Mouse (Mus musculus) midbrain, embryonic 14.5 days (tissue): ENCODE measurements around the gene Gab1. TPM values are rescaled to one million over a fixed set of nuclear protein-coding genes. Genes with fewer than 3 reads are reported as not detected.

ENCODE experiments used
- ATAC-seq: fragments of 200-750 bp; cut with Nextera tagmentation; 2 replicates; pipeline ENCODE4 v1.8.0; 2017; ENCODE audit warnings: moderate number of reproducible peaks, moderate library complexity; ENCODE audit not compliant: low FRiP score, low TSS enrichment
- DNase-seq: peaks from one replicate; pipeline ENCODE4 v3.0.0-alpha.2; 2015
- H3K27ac ChIP-seq: fragments of 300-500 bp; sonication (generic); replicated peaks from 2 replicates; pipeline ENCODE4 v1.5.1; 2014; ENCODE audit warnings: mild to moderate bottlenecking, low read depth, low read length, moderate library complexity
- H3K27me3 ChIP-seq: fragments of 300-500 bp; sonication (generic); 2 replicates; pipeline ENCODE4 v1.6.1; 2014; ENCODE audit warnings: low read length, control low read depth, mixed read lengths; ENCODE audit not compliant: control insufficient read depth, insufficient read depth
- H3K36me3 ChIP-seq: fragments of 300-500 bp; sonication (generic); 2 replicates; pipeline ENCODE4 v1.6.1; 2014; ENCODE audit warnings: low read length, control low read depth; ENCODE audit not compliant: control insufficient read depth, insufficient read depth
- H3K4me1 ChIP-seq: fragments of 300-500 bp; sonication (generic); 2 replicates; pipeline ENCODE4 v1.6.1; 2014; ENCODE audit warnings: mild to moderate bottlenecking, antibody characterized with exemption, low read length, control low read depth; ENCODE audit not compliant: control insufficient read depth, insufficient read depth
- H3K4me2 ChIP-seq: fragments of 300-500 bp; sonication (generic); 2 replicates; pipeline ENCODE4 v1.6.1; 2014; ENCODE audit warnings: mild to moderate bottlenecking, low read length, moderate library complexity
- H3K4me3 ChIP-seq: fragments of 300-500 bp; sonication (generic); replicated peaks from 2 replicates; pipeline ENCODE4 v1.5.1; 2014; ENCODE audit warnings: low read depth, low read length
- H3K9ac ChIP-seq: fragments of 300-500 bp; sonication (generic); replicated peaks from 2 replicates; pipeline ENCODE4 v1.6.1; 2014; ENCODE audit warnings: mild to moderate bottlenecking, low read length, moderate library complexity
- H3K9me3 ChIP-seq: fragments of 300-500 bp; sonication (generic); 2 replicates; pipeline ENCODE4 v1.6.1; 2016; ENCODE audit warnings: low read length, control low read depth, mixed read lengths; ENCODE audit not compliant: control insufficient read depth
- WGBS: fragments of 180-500 bp; shearing (Covaris S2); extraction: QIAGEN DNeasy Blood & Tissue Kit; methylation state at CpG from one replicate; pipeline ENCODE4 v1.1.7; 2014; 5-methylcytosine and 5-hydroxymethylcytosine counted together
- polyA plus RNA-seq: library from polyadenylated mRNA; unstranded; fragments of >200 nt; fragmentation: Nextera tagmentation; extraction: Ambion mirVana; gene quantifications from 2 replicates; pipeline ENCODE4 v1.2.1, GENCODE M21; 2014

Gene Gab1
- polyA plus RNA-seq, 1 experiment from 2014 or later = 13.0 TPM

DNA sequence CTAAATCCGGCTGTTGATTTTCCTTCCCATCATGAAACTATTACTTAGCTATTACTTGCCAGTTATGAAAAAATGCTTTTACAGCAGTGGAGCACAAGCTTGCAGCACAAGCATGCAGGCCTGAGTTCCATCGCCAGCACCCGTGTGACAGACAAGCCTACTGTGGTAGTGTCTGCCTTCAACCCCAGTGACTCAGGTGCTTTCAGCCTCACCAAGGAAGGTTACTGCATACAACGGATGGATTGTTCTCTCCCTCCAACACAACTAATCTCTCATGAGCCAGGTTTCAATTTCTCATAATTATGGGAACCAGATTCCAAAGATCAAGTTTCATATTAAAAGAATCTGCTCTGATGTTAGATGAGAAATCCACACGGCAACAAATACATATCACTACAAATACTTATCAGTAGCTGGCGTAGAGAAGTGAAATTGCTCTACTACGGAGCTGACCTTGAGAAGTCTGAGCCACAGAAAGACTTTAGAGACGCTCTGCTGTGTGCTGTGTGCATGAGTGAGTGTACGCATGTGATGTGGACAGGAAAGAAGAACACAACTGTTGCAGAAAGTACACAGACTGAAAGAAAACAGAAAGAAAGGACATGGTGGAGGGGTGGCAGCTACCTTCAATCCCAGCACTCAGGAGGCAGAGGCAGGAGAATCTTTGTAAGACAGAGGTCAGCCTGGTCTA, 36.4 kb downstream of the Gab1 start:
- DNase-seq (no peak), ATAC-seq (no peak)
- H3K4me1 ChIP-seq = no peaks in the 10 kb centered on the region
- 95% methylated on average over 9 of the region's 9 CpGs for WGBS
- no peak overlapping the region for H3K27ac ChIP-seq
- H3K36me3 ChIP-seq = no peaks in the 10 kb centered on the region
- no peak overlapping the region for H3K4me3 ChIP-seq
- no peaks in the 10 kb centered on the region for H3K27me3 ChIP-seq
- H3K4me2 ChIP-seq = no peak overlapping the region
- H3K9ac ChIP-seq = no peak overlapping the region
- no peaks in the 10 kb centered on the region for H3K9me3 ChIP-seq

DNA sequence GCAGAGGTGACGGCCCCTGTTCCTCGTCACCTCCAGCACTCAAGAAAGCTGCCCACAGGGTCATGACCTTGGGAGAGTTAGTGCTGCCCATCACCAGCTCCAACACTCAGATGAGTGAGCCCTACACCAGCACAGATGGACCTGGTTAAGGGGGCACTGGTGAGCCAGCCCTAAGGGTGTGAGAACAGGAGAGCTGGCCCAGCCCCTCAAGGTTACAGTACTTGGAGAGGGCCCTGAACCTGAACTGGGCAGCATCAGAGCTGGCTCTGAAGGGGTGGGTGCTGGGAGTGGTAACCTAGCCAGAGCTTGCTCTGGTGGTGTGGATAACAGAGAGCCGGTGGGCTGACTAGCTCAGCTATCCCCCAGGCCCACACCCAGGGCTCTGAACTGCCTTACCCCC, 37.8 kb downstream of the Gab1 start:
- 94% methylated on average over 3 of the region's 3 CpGs for WGBS
- no peak overlapping the region for H3K4me3 ChIP-seq
- no peak for ATAC-seq

DNA sequence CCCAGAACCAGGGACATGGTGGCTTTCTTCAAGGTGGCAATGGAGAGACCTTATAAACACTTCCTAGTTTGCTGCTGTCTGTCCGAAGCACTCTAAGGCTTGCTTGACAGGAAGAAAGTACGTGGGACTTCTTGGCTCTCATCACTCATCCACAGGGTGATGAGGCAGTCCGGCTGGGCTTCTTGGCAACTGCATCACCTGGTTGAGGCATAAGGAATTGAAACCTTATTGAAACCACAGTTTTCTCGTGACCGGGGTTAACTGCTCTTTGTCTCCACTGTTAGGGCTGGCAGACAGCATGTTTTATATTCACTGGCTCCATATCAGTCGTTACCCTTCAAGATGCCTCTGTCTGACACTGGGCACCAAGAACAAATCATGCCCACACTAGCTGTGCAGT, 40.2 kb downstream of the Gab1 start:
- 87% methylated on average over 6 of the region's 6 CpGs for WGBS
- Histone ChIP-seq H3K4me3 (no peak overlapping the region), H3K4me2 (no peak overlapping the region), H3K4me1 (no peaks in the 10 kb centered on the region), H3K27ac (no peak overlapping the region), H3K9ac (no peak overlapping the region), H3K27me3 (no peaks in the 10 kb centered on the region), H3K36me3 (no peaks in the 10 kb centered on the region), H3K9me3 (no peaks in the 10 kb centered on the region)
- DNase-seq (no peak), ATAC-seq (no peak)

More for the DNA sequence above, 37.8 kb downstream of the Gab1 start:
- Histone ChIP-seq H3K9ac (no peak overlapping the region), H3K9me3 (no peaks in the 10 kb centered on the region), H3K36me3 (no peaks in the 10 kb centered on the region), H3K27me3 (no peaks in the 10 kb centered on the region), H3K27ac (no peak overlapping the region), H3K4me2 (no peak overlapping the region), H3K4me1 (no peaks in the 10 kb centered on the region)
- DNase-seq = no peak

DNA sequence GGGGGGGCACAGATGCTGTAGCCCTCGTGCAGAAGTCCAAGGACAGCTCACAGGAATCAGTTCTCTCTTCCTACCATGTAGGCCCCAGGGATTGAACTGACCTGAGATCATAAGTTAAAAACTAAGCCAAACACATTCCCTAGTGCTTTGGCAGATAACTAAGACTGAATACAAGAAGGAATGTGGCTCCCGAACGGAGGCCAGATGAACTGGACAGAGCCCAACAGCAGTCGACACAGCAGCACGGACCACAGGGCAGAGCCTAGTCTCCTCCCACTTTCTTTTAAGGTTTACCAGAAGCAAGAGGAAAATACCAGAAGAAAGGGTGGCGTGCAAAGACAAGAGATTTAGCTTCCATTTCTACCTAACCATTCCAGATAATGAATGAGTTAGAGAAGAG, 42.1 kb downstream of the Gab1 start:
- Histone ChIP-seq H3K9me3 (no peaks in the 10 kb centered on the region), H3K4me2 (no peak overlapping the region), H3K36me3 (no peaks in the 10 kb centered on the region), H3K4me1 (no peaks in the 10 kb centered on the region), H3K4me3 (no peak overlapping the region), H3K27me3 (no peaks in the 10 kb centered on the region), H3K27ac (no peak overlapping the region), H3K9ac (no peak overlapping the region)
- DNase-seq (no peak), ATAC-seq (no peak)
- WGBS = 50% methylated on average over 6 of the region's 6 CpGs

DNA sequence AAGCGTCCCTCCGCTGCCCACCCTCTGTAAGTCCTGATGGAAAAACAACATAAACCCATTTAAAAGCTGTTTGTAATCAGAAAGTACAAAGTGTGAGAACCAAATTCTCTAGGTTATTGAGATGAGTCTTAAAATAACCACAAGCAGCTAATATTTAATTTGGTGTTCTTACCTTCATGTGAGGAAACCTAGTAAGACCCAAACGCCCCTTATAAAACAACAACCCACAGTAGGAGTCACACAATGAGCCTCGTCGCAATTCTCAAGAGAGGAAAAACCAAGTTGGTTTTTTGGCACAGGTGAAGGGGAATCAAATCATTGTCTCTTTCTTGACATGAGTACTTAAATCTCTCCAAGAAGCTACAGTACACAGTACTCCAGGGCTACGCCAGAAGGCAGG, 44.9 kb downstream of the Gab1 start:
- ATAC-seq (no peak), DNase-seq (no peak)
- no peak overlapping the region for H3K27ac ChIP-seq
- no peak overlapping the region for H3K4me3 ChIP-seq
- H3K9me3 ChIP-seq = no peaks in the 10 kb centered on the region
- no peaks in the 10 kb centered on the region for H3K27me3 ChIP-seq
- 46% methylated on average over 6 of the region's 6 CpGs for WGBS
- no peak overlapping the region for H3K9ac ChIP-seq
- no peaks in the 10 kb centered on the region for H3K36me3 ChIP-seq
- 0 out of 2 replicates have a peak, but pooled peaks cover 5% of the 10 kb centered on the region for H3K4me1 ChIP-seq
- H3K4me2 ChIP-seq = no peak overlapping the region

DNA sequence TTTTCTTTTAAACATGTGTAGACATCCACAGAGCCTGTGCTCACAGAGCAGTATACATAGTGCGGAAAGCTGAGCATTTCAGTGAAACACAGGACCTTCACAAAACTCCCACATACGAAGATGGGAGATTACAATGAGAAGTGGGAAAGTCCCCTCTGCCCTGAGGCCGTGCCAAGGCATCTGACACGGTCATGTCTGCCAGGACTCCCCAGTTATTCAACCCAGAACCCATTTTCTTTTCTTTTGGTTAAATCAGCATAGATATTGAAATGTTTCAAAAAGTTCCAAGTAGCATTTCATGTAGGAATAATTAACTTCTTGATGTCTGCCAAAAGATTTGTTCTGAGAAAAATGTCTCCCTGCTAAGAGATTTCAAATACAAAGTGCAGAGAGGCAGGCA, 45.9 kb downstream of the Gab1 start:
- Histone ChIP-seq H3K4me2 (no peak overlapping the region), H3K9me3 (no peaks in the 10 kb centered on the region), H3K9ac (no peak overlapping the region), H3K36me3 (no peaks in the 10 kb centered on the region), H3K4me1 (0 out of 2 replicates have a peak, but pooled peaks cover 5% of the 10 kb centered on the region), H3K27ac (no peak overlapping the region), H3K27me3 (no peaks in the 10 kb centered on the region), H3K4me3 (no peak overlapping the region)
- 58% methylated on average over 4 of the region's 4 CpGs for WGBS
- DNase-seq = no peak
- ATAC-seq = no peak

DNA sequence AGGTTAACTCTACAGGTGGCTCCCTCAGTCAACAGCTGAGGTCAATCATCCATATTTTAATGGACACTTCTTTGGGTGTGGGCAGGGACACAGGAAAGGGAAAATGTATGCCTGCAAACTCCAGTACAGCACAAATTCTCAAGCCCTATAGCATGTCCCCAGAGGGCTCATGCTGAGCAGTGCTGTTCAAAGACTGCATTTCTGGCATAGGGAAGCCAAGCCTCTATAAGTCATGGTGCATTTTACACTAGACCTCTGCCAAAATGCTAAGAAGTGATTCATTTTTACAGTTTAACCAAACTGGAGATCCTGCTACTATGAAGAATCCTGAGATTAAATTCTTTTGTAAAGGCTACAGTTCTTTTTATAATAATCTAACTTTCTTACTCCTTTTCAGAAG, 47.8 kb downstream of the Gab1 start:
- Histone ChIP-seq H3K4me1 (0 out of 2 replicates have a peak, but pooled peaks cover 5% of the 10 kb centered on the region), H3K9ac (no peak overlapping the region), H3K27me3 (no peaks in the 10 kb centered on the region), H3K4me2 (no peak overlapping the region), H3K4me3 (no peak overlapping the region), H3K36me3 (no peaks in the 10 kb centered on the region), H3K9me3 (no peaks in the 10 kb centered on the region), H3K27ac (no peak overlapping the region)
- DNase-seq (no peak), ATAC-seq (no peak)

DNA sequence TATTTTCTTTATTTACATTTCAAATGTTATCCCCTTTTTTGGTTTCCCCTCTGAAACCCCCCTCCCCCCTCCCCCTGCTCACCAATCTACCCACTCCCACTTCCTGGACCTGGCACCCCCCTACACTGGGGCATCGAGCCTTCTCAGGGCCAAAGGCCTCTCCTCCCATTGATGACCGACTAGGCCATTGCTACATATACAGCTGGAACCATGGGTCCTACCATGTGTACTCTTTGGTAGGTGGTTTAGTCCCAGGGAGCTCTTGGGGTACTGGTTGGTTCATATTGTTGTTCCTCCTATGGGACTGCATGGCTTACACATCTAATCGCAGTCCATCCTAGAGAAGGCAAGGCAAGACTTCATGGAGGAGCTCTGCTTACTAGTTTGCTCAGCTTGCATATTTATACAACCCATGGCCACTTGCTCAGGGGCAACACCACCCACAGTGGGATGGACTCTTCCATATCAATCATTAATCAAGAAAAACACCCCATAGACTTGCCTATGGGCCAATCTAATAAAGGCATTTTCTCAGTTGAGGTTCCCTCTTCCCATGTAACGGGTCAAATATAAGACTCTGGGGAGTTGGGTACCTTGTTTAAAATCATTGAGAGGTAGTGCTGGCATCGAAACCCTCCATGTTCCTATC, 48.3 kb downstream of the Gab1 start:
- DNase-seq = no peak
- Histone ChIP-seq H3K4me1 (0 out of 2 replicates have a peak, but pooled peaks cover 5% of the 10 kb centered on the region), H3K27me3 (no peaks in the 10 kb centered on the region), H3K36me3 (no peaks in the 10 kb centered on the region), H3K27ac (no peak overlapping the region), H3K9ac (no peak overlapping the region), H3K4me3 (no peak overlapping the region), H3K9me3 (no peaks in the 10 kb centered on the region), H3K4me2 (no peak overlapping the region)
- no peak; the same call in 1 of the 2 replicates for ATAC-seq
- WGBS = 95% methylated on average over 5 of the region's 5 CpGs
